Mouse (Mus musculus) CH12.LX (cell line): ENCODE data around the gene Nagpa. TPM values are rescaled to one million over a fixed set of nuclear protein-coding genes. Genes with fewer than 3 reads are reported as not detected.

Experiments used
- DNase-seq: peaks from one replicate; pipeline ENCODE4 v3.0.0-alpha.2; 2013; ENCODE audit errors: extremely low read depth
- H3K27ac ChIP-seq: 2 replicates; pipeline ENCODE4 v1.5.1; 2012; ENCODE audit warnings: low read depth, mild to moderate bottlenecking, control low read depth, moderate library complexity; ENCODE audit not compliant: insufficient read depth
- H3K27me3 ChIP-seq: replicated peaks from 2 replicates; pipeline ENCODE3; 2012; ENCODE audit warnings: inconsistent platforms
- H3K36me3 ChIP-seq, 2 experiments: replicated peaks in 1 of 2; 2 replicates each; pipeline versions ENCODE3 to v1.6.1; 2012; ENCODE audit warnings: inconsistent platforms in 1 of 2, low read length in 1 of 2, mild to moderate bottlenecking in 1 of 2, mixed read lengths in 1 of 2, moderate library complexity in 1 of 2; ENCODE audit not compliant: control insufficient read depth in 1 of 2, insufficient read depth in 1 of 2
- H3K4me1 ChIP-seq, 2 experiments: 2 replicates each; pipeline ENCODE4 v1.6.1; 2012; ENCODE audit warnings: inconsistent platforms in 1 of 2, moderate library complexity in 1 of 2; ENCODE audit not compliant: insufficient read depth in 2 of 2, control insufficient read depth in 1 of 2
- H3K4me2 ChIP-seq: 2 replicates; pipeline ENCODE4 v1.6.1; 2012; ENCODE audit warnings: low read depth, mild to moderate bottlenecking, control low read depth; ENCODE audit not compliant: poor library complexity, insufficient read depth, severe bottlenecking
- H3K4me3 ChIP-seq, 3 experiments: fragments of 150-350 bp in 1 of 3; sonication (generic) in 1 of 3; replicated peaks in 1 of 3; 2 replicates each; pipeline versions ENCODE3 to v1.5.1; 2011 to 2012; ENCODE audit warnings: low read depth in 2 of 3, low read length in 2 of 3, mild to moderate bottlenecking in 2 of 3, moderate library complexity in 2 of 3, control low read depth in 1 of 3, improper control_type of control experiment in 1 of 3, inconsistent platforms in 1 of 3, mixed read lengths in 1 of 3; ENCODE audit not compliant: poor library complexity in 1 of 3
- H3K79me2 ChIP-seq: replicated peaks from 2 replicates; pipeline ENCODE4 v1.6.1; 2012; ENCODE audit warnings: mild to moderate bottlenecking, moderate library complexity; ENCODE audit not compliant: control insufficient read depth, poor library complexity, insufficient read depth, severe bottlenecking; ENCODE audit errors: extremely low read depth
- H3K9ac ChIP-seq: 2 replicates; pipeline ENCODE4 v1.6.1; 2012; ENCODE audit warnings: low read depth, mild to moderate bottlenecking, control low read depth, moderate library complexity; ENCODE audit not compliant: insufficient read depth
- H3K9me3 ChIP-seq: replicated peaks from 2 replicates; pipeline ENCODE3; 2012; ENCODE audit warnings: low read length, inconsistent platforms, mixed read lengths
- BHLHE40 ChIP-seq: IDR thresholded peaks from 2 replicates; pipeline ENCODE4 v1.6.1; 2011; ENCODE audit warnings: mild to moderate bottlenecking, low read depth, low read length, improper control_type of control experiment
- CHD1 ChIP-seq: IDR thresholded peaks from 2 replicates; pipeline ENCODE4 v1.6.1; 2012; ENCODE audit warnings: low read depth, low read length, improper control_type of control experiment, inconsistent platforms
- CHD2 ChIP-seq: IDR thresholded peaks from 2 replicates; pipeline ENCODE4 v1.6.1; 2011; ENCODE audit warnings: low read length, improper control_type of control experiment
- CTCF ChIP-seq, 2 experiments: IDR thresholded peaks in 1 of 2; conservative IDR thresholded peaks in 1 of 2; 2 replicates each; pipeline ENCODE4 v1.5.1; 2011 to 2012; ENCODE audit warnings: low read depth in 2 of 2, low read length in 2 of 2, improper control_type of control experiment in 1 of 2, inconsistent platforms in 1 of 2, mild to moderate bottlenecking in 1 of 2, moderate library complexity in 1 of 2
- E2F4 ChIP-seq: IDR thresholded peaks from 2 replicates; pipeline ENCODE4 v1.6.1; 2011; ENCODE audit warnings: low read depth, low read length, improper control_type of control experiment; ENCODE audit not compliant: insufficient replicate concordance
- ELF1 ChIP-seq: IDR thresholded peaks from 2 replicates; pipeline ENCODE4 v1.6.1; 2014; ENCODE audit warnings: low read depth, mild to moderate bottlenecking, inconsistent platforms, low read length, improper control_type of control experiment
- EP300 ChIP-seq: IDR thresholded peaks from 2 replicates; pipeline ENCODE4 v1.6.1; 2011; ENCODE audit warnings: low read length, improper control_type of control experiment
- ETS1 ChIP-seq: conservative IDR thresholded peaks from 2 replicates; pipeline ENCODE4 v1.6.1; 2012; ENCODE audit warnings: low read depth, mild to moderate bottlenecking, inconsistent platforms, low read length, improper control_type of control experiment, moderate library complexity
- GABPA ChIP-seq: IDR thresholded peaks from 2 replicates; pipeline ENCODE4 v1.6.1; 2012; ENCODE audit warnings: low read depth, low read length, improper control_type of control experiment, inconsistent platforms; ENCODE audit not compliant: insufficient replicate concordance
- IRF4 ChIP-seq: IDR thresholded peaks from 2 replicates; pipeline ENCODE4 v1.6.1; 2014; ENCODE audit warnings: low read depth, mild to moderate bottlenecking, inconsistent platforms, low read length, improper control_type of control experiment
- JUN ChIP-seq: IDR thresholded peaks from 2 replicates; pipeline ENCODE4 v1.6.1; 2011; ENCODE audit warnings: low read depth, mild to moderate bottlenecking, low read length, improper control_type of control experiment, moderate library complexity; ENCODE audit not compliant: insufficient read depth
- JUND ChIP-seq: conservative IDR thresholded peaks from 2 replicates; pipeline ENCODE4 v1.6.1; 2011; ENCODE audit warnings: low read depth, low read length, improper control_type of control experiment
- KAT2A ChIP-seq: IDR thresholded peaks from 2 replicates; pipeline ENCODE4 v1.6.1; 2012; ENCODE audit warnings: low read length, improper control_type of control experiment, inconsistent platforms; ENCODE audit not compliant: insufficient replicate concordance
- MAFK ChIP-seq: IDR thresholded peaks from 2 replicates; pipeline ENCODE4 v1.6.1; 2011; ENCODE audit warnings: low read length, improper control_type of control experiment; ENCODE audit not compliant: insufficient replicate concordance
- MAX ChIP-seq: IDR thresholded peaks from 2 replicates; pipeline ENCODE4 v1.6.1; 2011; ENCODE audit warnings: low read length, improper control_type of control experiment
- MAZ ChIP-seq: IDR thresholded peaks from 2 replicates; pipeline ENCODE4 v1.6.1; 2012; ENCODE audit warnings: low read depth, mild to moderate bottlenecking, inconsistent platforms, low read length, improper control_type of control experiment, moderate library complexity
- MEF2A ChIP-seq: IDR thresholded peaks from 2 replicates; pipeline ENCODE4 v1.6.1; 2014; ENCODE audit warnings: low read depth, mild to moderate bottlenecking, inconsistent platforms, low read length, improper control_type of control experiment, borderline replicate concordance
- MXI1 ChIP-seq: IDR thresholded peaks from 2 replicates; pipeline ENCODE4 v1.6.1; 2011; ENCODE audit warnings: mild to moderate bottlenecking, low read depth, low read length, improper control_type of control experiment
- MYC ChIP-seq: IDR thresholded peaks from 2 replicates; pipeline ENCODE4 v1.6.1; 2011; ENCODE audit warnings: low read depth, mild to moderate bottlenecking, improper control_type of control experiment, low read length
- POLR2A ChIP-seq: IDR thresholded peaks from 2 replicates; pipeline ENCODE4 v1.6.1; 2011; ENCODE audit warnings: low read depth, mild to moderate bottlenecking, improper control_type of control experiment, low read length
- POLR2AphosphoS2 ChIP-seq: IDR thresholded peaks from 2 replicates; pipeline ENCODE4 v1.6.1; 2011; ENCODE audit warnings: low read depth, low read length, improper control_type of control experiment
- RCOR1 ChIP-seq: conservative IDR thresholded peaks from 2 replicates; pipeline ENCODE4 v1.6.1; 2012; ENCODE audit warnings: low read depth, mild to moderate bottlenecking, inconsistent platforms, low read length, improper control_type of control experiment
- SIN3A ChIP-seq: IDR thresholded peaks from 2 replicates; pipeline ENCODE4 v1.6.1; 2012; ENCODE audit warnings: low read length, improper control_type of control experiment, inconsistent platforms
- SMC3 ChIP-seq: IDR thresholded peaks from 2 replicates; pipeline ENCODE4 v1.6.1; 2011; ENCODE audit warnings: low read depth, low read length, improper control_type of control experiment
- TBP ChIP-seq: conservative IDR thresholded peaks from 2 replicates; pipeline ENCODE4 v1.6.1; 2011; ENCODE audit warnings: low read depth, low read length, improper control_type of control experiment
- TCF12 ChIP-seq: IDR thresholded peaks from 2 replicates; pipeline ENCODE4 v1.6.1; 2014; ENCODE audit warnings: low read depth, mild to moderate bottlenecking, inconsistent platforms, low read length, improper control_type of control experiment
- UBTF ChIP-seq: IDR thresholded peaks from 2 replicates; pipeline ENCODE4 v1.6.1; 2012; ENCODE audit warnings: low read depth, mild to moderate bottlenecking, inconsistent platforms, low read length, improper control_type of control experiment, moderate library complexity
- USF1 ChIP-seq: IDR thresholded peaks from 2 replicates; pipeline ENCODE4 v1.6.1; 2014; ENCODE audit warnings: low read depth, mild to moderate bottlenecking, inconsistent platforms, low read length, improper control_type of control experiment
- USF2 ChIP-seq: conservative IDR thresholded peaks from 2 replicates; pipeline ENCODE4 v1.6.1; 2011; ENCODE audit warnings: low read depth, low read length, improper control_type of control experiment
- ZC3H11A ChIP-seq: IDR thresholded peaks from 2 replicates; pipeline ENCODE4 v1.6.1; 2012; ENCODE audit warnings: low read depth, mild to moderate bottlenecking, inconsistent platforms, low read length, improper control_type of control experiment
- ZMIZ1 ChIP-seq: IDR thresholded peaks from 2 replicates; pipeline ENCODE4 v1.6.1; 2012; ENCODE audit warnings: low read depth, mild to moderate bottlenecking, inconsistent platforms, low read length, improper control_type of control experiment
- ZNF384 ChIP-seq: IDR thresholded peaks from 2 replicates; pipeline ENCODE4 v1.6.1; 2012; ENCODE audit warnings: low read depth, low read length, improper control_type of control experiment, inconsistent platforms
- dilution Hi-C: fragments of 300-500 bp; cut with MboI; formaldehyde crosslinking; loops from 2 replicates; pipeline ENCODE4 v1.14.3; 2020; ENCODE audit warnings: low sequenced_read_pairs; ENCODE audit not compliant: extremely low pct_unique_long_range_greater_than_20kb, extremely low pct_ligation_motif_present
- in situ Hi-C: fragments of 300-500 bp; cut with MboI; formaldehyde crosslinking; loops from 3 replicates; pipeline ENCODE4 v1.14.3; 2019; ENCODE audit warnings: low sequenced_read_pairs, low pct_ligation_motif_present, low pct_unique_long_range_greater_than_20kb, mixed read lengths
- polyA plus RNA-seq: library from polyadenylated mRNA; unstranded; fragments of >175 nt; gene quantifications from 2 replicates; pipeline ENCODE4 v1.2.1, GENCODE M21; 2012; ENCODE audit warnings: low read depth; ENCODE audit not compliant: insufficient read length
- total RNA-seq, 2 experiments: library from RNA; depleted of rRNA; stranded (reverse); fragments of 300-350 nt in 1 of 2; fragments of >200 nt in 1 of 2; gene quantifications; 2 replicates each; pipeline ENCODE4 v1.2.3; 2012 to 2014

Gene Nagpa
- total and polyA plus RNA-seq, 3 experiments, result 41.9 to 80.6 (median 50.2) TPM

DNA sequence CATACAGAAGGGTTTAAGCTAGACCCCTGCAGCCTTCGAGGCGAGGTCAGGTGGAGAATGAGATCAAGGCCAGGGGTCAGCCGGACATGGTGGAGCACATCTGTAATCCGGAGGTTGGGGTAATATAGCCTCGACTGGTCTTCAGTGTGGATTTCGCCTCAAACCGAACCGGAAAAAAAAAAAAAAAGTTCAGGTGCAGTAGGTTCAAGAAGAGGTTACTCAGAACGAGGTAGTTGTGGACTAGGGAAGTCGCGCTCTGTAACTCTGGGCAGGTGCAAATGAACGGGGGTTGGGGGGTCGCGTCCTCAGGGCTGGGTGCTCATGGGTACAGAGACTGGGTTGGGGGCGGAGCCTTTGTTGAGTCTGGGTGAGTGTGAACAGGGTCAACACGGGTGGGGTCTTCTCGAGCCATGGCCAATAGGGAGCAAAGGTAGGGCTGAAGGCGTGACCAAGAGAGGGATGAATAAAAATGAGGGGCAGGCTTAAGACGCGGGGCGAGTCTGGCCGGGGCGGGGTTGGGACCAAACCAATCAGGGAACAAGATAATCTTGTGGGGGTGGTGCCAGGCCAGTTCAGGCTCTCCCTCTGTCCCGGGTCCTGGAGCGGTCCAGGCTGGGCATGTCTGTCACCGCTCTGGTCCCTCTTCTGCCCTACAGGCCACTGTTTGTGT lies 57.3 kb downstream of the Nagpa start:
- H3K9ac ChIP-seq, result no peak overlapping the region
- dilution Hi-C loops, result no loop called here
- DNase-seq, result peak; percentile 79

DNA sequence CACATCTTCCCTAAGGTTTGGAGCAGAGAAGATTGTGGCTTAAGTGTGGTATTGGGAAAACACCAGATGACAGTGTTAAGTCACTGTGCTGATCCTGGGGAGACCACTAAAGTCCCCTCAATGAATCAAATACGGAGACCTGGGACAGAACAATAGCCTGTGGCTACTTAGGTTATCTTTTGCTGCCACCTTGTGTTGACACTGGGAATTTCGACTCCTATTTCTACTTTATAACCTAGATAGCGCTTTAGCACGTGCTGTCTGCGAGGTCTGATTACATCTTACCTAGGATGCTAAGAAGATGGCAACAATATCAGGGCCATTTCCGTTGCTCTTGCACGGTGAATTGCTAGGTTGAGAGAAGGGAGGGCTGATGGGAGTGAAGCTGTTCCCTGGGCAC lies 58.2 kb downstream of the Nagpa start:
- Histone ChIP-seq H3K4me1 (peaks cover 16 to 25% of the 10 kb centered on the region in 2 experiments), H3K79me2 (no peaks in the 10 kb centered on the region), H3K27ac (no peak overlapping the region), H3K9me3 (no peaks in the 10 kb centered on the region), H3K36me3 (no peaks in the 10 kb centered on the region), H3K4me2 (peak overlapping the region; percentile 55), H3K27me3 (peaks cover 61% of the 10 kb centered on the region), H3K9ac (no peak overlapping the region), H3K4me3 (no peak overlapping the region)
- in situ Hi-C loops, result loop anchor here (25.0 kb wide), 1 partner anchor 508 kb away; the partner anchor contains the start of genes Dnaja3 and Vasn
- dilution Hi-C loops, result no loop called here
- peak; percentile 89 for DNase-seq
- no peak for TF ChIP-seq POLR2AphosphoS2
- TF ChIP-seq TBP, result no peak
- no peak; the same call in 1 of the 2 replicates for TF ChIP-seq IRF4
- peak; percentile 98 for TF ChIP-seq MAX
- no peak for TF ChIP-seq JUN
- peak; percentile 15; the same call in 1 of the 2 replicates for TF ChIP-seq ZC3H11A
- TF ChIP-seq E2F4, result no peak
- TF ChIP-seq JUND, result peak; percentile 31; the same call in 1 of the 2 replicates
- peak; percentile 78 for TF ChIP-seq SMC3
- TF ChIP-seq MXI1, result peak; percentile 90
- no peak for TF ChIP-seq ETS1
- TF ChIP-seq CHD1, result no peak
- no peak for TF ChIP-seq EP300
- TF ChIP-seq KAT2A, result no peak
- no peak for TF ChIP-seq USF2
- no peak for TF ChIP-seq UBTF
- peak; percentile 86 for TF ChIP-seq SIN3A
- 0 out of 2 replicates have a peak, but pooled peaks have one; percentile 25 for TF ChIP-seq MEF2A
- TF ChIP-seq MAFK, result no peak
- no peak for TF ChIP-seq TCF12
- TF ChIP-seq MYC, result peak; percentile 96
- no peak for TF ChIP-seq RCOR1
- no peak for TF ChIP-seq ZMIZ1

More for the DNA sequence above, 57.3 kb downstream of the Nagpa start:
- peak overlapping the region in 2 of 3 experiments; percentile 32 to 49 for H3K4me3 ChIP-seq
- TF ChIP-seq CHD2 (no peak), ELF1 (peak; percentile 21; the same call in 1 of the 2 replicates), MXI1 (no peak; the same call in 1 of the 2 replicates), MYC (no peak), RCOR1 (no peak), BHLHE40 (no peak), CHD1 (no peak), USF1 (no peak), IRF4 (no peak), GABPA (no peak), MEF2A (no peak), CTCF (conservative IDR thresholded peaks at IDR 0.05 in 1 of 2, IDR thresholded peaks at IDR 0.05 in 1 of 2; ENCODE audit: low read depth in 2 of 2, low read length in 2 of 2) (no peak), ETS1 (no peak), POLR2A (no peak), JUND (no peak), TBP (0 out of 2 replicates have a peak, but pooled peaks have one; percentile 8), ZNF384 (peak; percentile 71), SIN3A (no peak), EP300 (no peak), MAZ (0 out of 2 replicates have a peak, but pooled peaks have one; percentile 53)
- TF ChIP-seq, all 38 proteins: peak for 4
- no peak overlapping the region for H3K27ac ChIP-seq
- peaks cover 67% of the 10 kb centered on the region for H3K27me3 ChIP-seq
- H3K36me3 ChIP-seq, result no peaks in the 10 kb centered on the region
- H3K9me3 ChIP-seq, result no peaks in the 10 kb centered on the region
- in situ Hi-C loops, result loop anchor here (25.0 kb wide), 1 partner anchor 509 kb away; the partner anchor contains the start of genes Dnaja3 and Vasn
- peaks cover 16 to 18% of the 10 kb centered on the region in 2 experiments for H3K4me1 ChIP-seq
- H3K4me2 ChIP-seq, result peak overlapping the region; percentile 91
- H3K79me2 ChIP-seq, result no peaks in the 10 kb centered on the region
